Mouse (Mus musculus) layer of hippocampus, adult 9-10 months (tissue): ENCODE results near the gene C2cd4c.

Experiments
- DNase-seq: peaks from one replicate; pipeline ENCODE4 v3.0.0; 2022; ENCODE audit warnings: low spot score

C2cd4c gene

DNA sequence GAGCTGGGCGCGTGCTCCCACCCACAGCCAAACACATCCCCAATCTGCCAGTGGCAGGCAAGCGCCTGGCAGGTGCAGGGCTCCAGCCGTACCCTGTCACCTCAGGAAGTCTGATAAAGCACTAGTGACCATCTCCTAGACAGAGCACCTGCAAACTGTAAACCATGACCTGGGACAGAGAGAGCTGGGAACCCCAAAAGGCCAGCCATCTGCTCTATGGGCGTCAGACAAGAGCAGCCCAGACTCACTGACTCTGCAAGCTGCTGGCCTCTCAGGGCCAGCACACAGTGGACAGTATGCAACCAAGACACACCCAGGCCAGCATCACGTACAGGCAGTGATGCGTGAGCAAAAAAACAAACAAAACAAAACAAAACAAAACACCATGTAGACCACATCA, 34.9 kb downstream of the C2cd4c start:
- no peak for DNase-seq

DNA sequence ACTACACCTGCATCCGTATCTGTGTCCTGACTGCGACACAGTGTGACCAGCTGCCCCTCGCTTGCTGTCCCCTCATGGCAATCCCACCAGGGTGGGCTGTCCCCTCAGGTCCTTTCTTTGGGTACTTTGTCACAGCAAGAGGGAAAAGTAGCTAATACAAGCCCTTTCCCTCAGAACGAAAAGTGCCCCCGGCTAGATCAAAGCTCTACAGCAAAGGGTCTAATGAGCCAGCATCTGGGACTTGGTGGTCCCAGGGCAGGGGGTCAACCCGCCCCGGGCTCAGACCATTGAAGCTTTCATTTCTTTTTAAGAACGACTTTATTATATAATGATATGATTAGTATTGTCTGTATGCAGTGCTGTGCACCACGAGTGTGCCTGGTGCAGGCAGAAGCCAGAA, 35.5 kb downstream of the C2cd4c start:
- no peak for DNase-seq

GRCm38 (mm10) chr10:79577376-79577775, 36.4 kb downstream of the C2cd4c start:
- DNase-seq, result no peak

DNA sequence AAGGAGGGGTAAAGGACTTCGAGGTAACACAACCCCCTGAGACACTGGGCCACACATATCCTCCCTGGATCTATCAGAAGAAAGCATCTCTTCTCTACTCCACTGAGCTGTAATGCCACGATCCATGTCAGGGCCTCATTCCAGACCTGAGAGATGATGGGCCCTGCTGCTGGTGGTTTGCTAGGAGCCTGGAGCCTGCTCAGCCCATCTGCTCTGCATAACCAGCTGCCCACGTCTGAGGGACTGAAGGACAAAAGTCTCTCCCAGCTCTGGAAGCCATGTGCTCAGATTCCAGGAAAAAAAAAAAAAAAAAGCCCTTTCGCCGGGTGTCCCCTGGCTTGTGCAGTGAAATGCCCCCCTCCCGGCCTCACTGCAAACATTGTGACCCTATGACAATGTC, 38.1 kb downstream of the C2cd4c start:
- no peak for DNase-seq

GRCm38 (mm10) chr10:79574796-79575195, 39.0 kb downstream of the C2cd4c start:
- DNase-seq, result no peak

DNA sequence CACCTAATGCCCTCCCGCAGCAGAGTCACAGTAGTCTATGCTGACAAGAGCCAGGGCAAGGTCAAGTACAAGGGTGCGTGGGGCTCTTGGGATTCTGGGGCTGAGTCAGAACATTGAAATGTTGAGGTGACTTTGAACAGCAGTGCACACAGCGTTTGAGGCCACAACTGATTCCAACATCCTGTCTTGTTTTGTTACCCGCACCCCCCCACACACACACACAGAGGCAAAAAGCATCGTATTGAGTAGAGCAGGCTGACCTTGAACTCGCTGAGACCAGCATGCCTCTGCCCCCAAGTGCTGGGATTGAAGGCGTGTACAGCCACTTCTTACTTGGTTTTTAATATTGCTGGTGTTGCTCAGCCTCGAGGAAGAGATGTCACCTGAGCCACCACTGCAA, 39.5 kb downstream of the C2cd4c start:
- no peak for DNase-seq

DNA sequence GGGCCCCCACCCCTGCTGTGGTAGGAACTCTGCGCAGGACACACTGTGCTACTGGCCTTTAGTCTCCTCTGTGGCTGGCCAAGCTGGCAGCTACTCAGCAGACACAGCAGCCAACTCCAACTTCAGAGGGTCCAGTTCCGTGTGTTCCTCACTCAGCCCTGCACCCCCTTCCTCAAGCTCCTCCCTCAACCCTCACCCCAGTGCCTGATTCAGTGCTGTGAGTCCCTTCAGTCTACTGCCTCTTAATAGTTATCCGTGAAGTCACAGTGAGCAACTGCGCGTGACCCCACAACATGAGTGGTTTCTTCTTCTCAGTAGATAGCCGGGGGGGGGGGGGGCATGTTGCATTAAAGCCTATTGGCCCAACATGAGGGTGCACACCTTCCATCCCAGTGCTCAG, 40.2 kb downstream of the C2cd4c start:
- no peak for DNase-seq

- DNase-seq, result no peak
Observed at GRCm38 (mm10) chr10:79571314-79571713, 42.5 kb downstream of the C2cd4c start.

- no peak for DNase-seq
Observed at GRCm38 (mm10) chr10:79569921-79570320, 43.9 kb downstream of the C2cd4c start.

- DNase-seq, result no peak
Observed at GRCm38 (mm10) chr10:79559716-79560115, 54.1 kb downstream of the C2cd4c start.

- DNase-seq, result no peak
Observed at GRCm38 (mm10) chr10:79557496-79557895, 56.3 kb downstream of the C2cd4c start.

GRCm38 (mm10) chr10:79556951-79557350, 56.9 kb downstream of the C2cd4c start:
- DNase-seq, result no peak
